Mouse (Mus musculus) layer of hippocampus, postnatal 10 days (tissue): ENCODE results near the gene Rhbdf1. TPM values are rescaled to one million over a fixed set of nuclear protein-coding genes. Genes with fewer than 3 reads are reported as not detected.

Experiments
- DNase-seq, 2 experiments: peaks; one replicate each; pipeline ENCODE4 v3.0.0; 2021; ENCODE audit warnings: low spot score in 2 of 2
- long read RNA-seq: library from polyadenylated mRNA; stranded (forward); transcript quantifications from one replicate; pipeline ENCODE4 v2.0.0, GENCODE M21; 2023
- total RNA-seq, 2 experiments: library from RNA; stranded (reverse); gene quantifications; 2 replicates each; pipeline ENCODE4 v1.2.3; 2021

The Rhbdf1 gene
- total RNA-seq = 10 to 100 TPM; 25.9 to 32.8 TPM
- long read RNA-seq, transcript Rhbdf1-201 (18 exons, 2,946 nt) = major isoform, 15 of 35 reads
- long read RNA-seq, partial matches to known transcripts = 8 of 35 reads
- long read RNA-seq, other reads (novel, unspliced or antisense) = 12 of 35 reads

DNA sequence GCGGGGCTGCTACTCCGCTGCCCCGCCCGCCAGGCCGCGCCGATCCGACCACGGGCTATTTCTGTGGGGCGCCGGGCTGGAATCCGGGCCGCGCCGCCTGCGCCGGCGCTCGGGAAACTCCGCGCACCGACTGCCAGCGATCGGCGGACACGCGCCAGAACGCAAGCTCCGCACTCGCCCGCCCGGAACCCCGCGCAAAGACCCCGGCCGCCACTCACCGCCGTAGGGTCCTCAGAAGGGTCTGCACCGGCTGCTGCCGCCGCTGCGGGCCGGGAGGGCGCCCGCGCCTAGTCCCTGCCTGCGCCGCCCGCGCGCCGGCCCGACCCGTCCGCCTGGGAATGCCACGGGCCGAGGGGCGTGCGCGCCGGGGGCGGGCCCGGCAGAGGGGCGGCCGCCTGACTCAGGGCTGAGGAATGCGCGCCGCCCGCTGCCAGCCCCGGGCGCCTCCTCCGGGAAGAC is at the start of gene Rhbdf1:
Rhbdf1 (minus strand) TSS at position 350 of the 459 bp plus-strand sequence.
- peak in 1 of 2 experiments; percentile 65 for DNase-seq

DNA sequence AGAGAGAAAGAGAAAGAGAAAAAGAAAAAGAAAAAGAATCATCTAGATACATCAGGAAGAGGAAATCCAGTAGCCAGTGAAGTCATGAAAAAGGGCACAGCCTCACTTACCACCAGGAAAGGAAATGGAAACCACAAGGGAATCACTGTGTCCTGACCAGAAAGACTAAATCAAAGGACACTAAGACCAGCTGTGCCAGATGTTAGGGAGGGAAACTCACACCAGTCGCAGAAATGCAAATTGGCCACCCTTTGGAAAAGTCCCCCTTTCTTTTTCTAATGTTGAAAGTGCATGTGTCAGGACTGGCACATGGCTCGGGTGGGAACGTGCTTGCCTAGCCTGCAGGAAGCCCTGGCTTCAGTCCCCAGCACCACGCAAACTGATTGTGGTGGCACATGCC is 49.1 kb upstream of the Rhbdf1 start:
- no peak for DNase-seq

DNA sequence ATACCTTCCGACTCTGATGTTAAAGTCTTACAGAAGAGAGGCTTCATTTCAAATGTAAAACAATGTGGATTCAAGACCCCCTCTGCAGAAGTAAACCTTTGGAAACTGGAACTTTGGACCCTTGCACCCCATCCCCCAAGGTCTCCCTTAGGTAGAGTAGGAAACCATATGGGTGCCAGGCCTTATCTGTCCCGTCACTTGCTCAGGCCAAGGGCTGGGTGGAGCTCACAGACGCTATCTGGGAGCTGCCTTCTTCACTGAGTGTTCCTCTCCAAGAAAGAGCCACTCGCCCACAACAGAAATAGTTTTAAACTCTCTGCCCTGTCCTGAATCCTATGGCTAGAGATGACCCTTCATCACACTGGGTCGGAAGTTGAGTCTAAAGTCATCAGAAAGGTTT is 46.9 kb upstream of the Rhbdf1 start:
- DNase-seq = no peak

DNA sequence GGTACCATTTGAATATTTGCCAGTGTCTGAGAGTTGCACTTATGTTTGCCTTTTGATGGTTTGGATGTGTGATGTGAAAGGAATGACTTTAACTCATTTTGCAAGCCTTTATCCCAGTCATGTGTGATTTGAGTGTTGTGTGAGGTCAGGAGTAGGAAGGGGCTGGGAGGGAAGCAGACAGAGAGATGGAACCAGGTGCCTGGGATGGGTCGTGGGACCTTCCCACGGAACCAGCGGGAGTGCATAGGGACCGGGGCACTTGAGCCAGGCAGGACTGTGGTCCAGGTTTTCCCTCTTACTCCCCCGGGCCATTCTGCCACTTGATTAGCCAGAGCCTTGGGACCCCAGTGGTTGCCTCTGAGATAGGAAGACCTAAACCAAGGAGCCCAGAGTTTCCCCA is 45.9 kb upstream of the Rhbdf1 start:
- no peak for DNase-seq

DNA sequence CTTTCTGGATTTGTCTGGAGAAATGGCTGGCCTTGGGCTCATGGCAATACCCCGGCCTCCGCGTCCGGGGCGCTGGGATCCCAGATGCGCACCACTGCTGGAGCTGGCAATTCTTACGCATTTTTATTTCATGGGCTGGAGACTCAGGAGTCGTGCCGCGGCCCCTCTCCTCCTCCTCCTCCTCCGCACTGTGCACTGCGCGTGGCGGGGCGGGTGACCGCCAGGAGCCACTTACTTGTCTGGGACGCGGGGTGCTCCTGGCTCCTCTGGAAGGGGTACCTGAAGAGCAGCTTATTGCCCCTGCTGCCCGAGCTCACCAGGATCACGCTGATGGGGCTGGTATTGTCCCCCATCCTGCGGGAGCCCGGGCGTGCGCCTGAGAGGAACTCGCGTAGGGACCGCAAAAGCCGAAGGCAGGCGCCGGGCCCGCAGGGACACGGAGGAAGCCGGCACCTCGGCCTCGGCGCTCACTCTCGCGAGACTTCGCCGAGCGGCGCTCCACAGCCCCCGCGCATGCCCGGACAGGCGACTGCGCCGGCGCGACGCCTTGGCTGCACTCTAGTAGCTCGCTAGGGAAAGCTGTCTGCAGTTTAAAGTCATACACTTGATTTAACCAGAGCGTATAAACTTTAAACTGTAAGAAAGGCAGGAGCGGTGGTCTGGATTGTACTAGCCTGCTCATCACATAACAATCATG is 45.2 kb upstream of the Rhbdf1 start, which contains the start of gene Nprl3:
Nprl3 (minus strand) TSS at position 520 of the 697 bp plus-strand sequence.
- DNase-seq = peak; percentile 95 to 97

DNA sequence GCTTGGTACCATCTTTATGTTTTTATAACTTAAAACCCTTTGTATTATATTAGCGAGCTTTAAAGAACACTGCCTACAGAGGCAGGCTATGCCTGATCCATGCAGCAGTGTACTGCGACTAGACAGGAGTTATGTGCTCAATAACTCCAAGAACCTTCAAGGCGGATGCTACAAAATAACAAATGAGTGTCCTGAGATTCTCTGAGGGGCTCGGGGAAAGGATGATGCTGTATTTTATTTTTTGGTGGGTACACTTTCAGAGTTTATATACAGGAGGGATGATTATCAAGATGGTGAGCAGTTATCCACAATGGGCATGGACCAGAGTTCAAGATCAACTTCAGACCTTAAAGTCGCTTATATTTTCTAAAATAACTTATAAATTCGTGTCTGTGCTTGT is 44.7 kb upstream of the Rhbdf1 start:
- no peak for DNase-seq

DNA sequence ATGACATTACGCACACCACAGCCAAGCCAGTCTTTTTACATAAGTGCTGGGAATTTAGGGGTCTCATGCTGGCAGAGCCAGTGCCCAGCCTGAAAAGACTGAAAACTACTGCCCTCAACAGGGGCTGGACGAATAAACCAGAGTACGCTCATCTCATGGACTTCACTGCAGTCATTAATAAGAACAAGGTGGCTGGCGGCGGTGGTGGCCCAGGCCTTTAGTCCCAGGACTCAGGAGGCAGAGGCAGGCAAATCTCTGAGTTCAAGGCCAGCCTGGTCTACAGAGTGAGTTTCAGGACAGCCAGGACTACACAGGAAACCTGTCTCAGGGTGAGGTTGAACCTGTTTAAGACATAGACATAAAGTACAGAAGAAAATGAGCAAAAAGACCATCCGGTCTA is 44.1 kb upstream of the Rhbdf1 start:
- no peak for DNase-seq

DNA sequence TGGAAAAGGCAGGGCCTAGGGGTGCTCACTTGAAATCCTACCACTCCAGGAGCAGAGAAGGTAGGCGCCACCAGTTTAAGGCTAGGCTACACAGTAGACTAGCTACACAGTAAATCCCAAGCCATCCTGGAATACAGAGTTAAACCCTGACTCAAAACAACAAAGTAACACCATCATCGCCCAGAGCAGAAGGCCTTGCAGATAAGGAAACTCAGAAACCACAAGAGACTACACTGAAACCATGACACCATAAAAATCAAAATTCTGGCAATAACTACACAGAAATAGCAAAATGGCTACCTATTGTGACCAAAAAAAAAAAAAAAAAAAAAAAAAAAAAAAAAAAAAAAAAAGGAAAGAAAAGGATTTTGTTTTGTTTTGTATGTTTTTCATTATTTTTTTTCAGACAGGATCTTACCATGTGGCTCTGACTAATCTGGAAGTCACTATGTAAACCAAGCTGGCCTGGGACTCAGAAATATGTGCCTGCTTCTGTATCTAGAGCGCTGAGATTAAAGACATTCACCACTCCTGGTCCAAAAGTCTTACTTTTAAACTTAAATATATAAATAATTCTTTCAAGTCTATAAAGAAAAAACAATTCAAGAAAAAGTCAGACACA is 43.1 kb upstream of the Rhbdf1 start:
- DNase-seq = no peak

DNA sequence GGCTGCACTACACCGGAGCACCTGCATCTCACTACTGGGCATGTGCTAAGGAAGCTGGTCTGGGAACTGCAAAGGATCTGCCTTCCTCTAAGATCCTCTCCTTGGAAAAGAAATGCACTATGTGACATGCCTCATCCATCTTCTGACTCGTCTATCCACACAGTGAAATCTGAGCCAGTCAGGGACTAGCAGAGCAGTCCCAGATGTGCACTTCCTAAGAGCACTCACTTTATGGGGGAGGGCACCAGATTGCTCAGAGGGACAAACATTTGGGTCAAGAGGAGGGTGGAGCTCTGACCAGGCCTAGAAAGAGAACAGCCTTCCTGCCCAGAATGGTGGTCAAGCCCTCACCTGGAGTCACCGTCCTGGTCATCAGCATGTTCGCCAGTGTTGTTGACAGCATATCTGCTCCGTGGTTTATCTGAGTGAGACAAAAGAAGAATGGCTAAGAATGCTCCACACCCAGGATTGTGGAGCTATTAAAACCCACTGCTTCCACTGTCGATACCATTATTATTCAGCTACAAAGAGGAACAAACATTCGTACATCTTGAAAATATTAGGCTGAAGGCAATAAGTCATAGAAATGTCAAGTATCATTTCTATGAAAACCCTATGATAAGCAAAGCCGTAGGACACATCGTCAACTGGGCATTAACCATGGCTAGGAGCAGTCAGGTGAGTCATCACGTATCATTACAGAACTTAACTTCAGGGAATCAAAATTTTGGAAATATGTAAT is 40.7 kb upstream of the Rhbdf1 start:
- DNase-seq = no peak

DNA sequence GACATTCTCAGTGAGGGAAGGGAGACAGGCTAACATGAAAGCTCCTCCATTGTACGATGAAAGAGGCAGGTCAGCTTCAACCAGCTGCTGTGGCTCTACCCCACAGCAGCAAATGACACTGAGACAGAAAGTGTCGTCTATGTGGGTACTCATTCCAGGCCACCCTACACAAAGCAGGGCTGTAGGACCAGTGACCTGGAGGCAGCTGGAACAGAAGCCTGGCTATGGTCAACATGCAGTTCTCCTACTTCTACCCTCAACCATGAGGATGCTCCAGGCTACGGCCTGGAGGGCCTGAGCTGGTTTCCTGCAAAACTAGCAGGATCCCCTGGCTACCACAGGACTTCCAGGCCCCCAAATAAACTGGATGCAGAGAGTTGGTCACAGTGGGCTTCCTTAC is 34.5 kb upstream of the Rhbdf1 start:
- no peak for DNase-seq

DNA sequence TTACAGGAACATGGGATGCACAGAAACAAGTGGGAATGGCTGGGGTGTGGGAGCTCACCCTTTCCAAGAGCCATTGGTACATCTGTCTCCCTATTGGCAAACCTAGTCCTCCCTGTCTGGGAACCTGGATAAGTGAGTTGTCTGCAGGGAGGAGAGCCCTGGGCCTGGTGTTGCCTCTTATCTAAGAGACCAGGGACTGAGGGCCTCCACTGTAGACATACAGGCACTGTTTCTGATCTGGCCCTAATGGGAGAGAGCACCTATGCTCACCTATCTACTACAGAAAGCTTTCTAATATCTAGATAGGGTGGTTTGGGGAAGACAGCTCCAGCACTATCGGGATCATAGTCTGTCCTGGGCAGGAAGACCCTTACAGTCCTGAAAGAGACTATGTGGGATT is 34.0 kb upstream of the Rhbdf1 start:
- no peak for DNase-seq

DNA sequence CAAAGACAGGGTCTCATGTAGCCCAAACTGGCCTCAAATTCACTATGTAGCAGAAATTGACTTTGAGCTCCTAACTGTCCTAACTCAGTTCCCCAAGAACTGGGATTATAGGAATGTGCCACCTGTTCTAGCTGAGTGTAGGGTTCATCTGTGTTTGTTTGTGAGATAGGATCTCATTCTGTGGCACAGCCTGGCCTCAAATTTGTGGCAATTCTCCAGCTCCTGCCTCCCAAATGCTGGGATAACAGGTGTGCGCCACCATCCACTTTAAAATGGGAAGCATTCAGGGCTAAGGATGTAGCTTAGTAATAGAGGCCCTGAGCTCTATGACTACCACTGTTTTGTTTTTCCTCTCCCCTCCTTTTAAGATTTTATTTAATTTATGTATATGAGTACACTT is 31.0 kb upstream of the Rhbdf1 start:
- no peak for DNase-seq

DNA sequence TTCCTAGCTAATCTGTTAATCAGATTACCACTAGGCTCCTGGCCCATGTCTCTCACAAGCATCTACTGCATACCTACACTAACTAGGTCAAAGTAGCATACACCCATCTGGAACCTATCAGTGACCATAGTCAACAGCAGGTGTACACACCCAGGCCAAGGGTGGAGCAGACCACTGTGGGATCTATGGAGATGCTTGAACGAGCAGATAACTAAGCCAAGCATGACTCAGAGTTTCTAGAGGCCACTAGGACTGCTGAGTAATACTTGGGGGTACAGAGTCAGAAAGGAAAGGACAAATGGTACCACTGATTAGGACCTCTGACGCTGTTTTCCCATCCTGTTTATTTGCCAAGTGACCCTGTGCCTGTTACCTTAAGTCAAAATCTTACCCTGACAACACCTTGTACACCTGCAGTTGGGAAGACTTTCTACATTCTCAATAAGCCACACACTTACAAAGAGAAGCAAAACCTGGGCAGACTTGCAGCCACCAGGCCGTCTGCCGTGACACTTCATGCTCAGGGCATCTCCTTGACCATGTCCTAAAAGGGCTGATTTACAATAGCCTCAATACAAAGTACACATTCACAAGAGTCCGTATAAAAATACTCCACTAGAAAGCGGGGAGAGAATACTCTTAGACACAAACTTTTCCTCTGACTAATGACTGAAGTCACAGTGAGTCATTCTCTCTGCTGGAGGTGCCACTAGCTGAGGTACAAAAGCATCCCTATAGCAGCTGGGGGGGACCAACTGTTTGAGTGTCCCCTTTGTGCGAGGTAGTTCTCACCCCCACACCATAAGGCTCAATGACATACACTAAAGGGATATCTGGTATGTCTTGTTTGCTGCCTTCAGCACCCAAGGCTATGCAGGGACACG is 29.0 kb upstream of the Rhbdf1 start:
- no peak for DNase-seq

DNA sequence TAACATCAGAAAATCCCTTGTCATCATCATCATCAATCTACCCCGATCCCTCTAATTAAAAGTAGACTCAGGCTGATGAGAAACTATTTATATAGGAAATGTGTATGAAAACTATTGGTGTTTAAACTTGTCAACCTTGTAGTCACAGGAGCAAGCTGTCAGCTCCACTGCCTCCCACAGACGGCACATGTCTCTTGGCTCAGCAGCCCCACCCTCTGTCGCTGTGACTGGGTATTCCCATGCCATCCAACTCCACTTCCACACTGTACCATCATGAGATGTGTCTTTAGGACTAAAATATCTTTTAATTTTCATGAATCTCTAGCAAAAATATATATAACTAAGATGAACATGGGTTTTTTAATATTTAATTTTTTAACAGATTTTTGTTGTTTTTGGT is 26.2 kb upstream of the Rhbdf1 start:
- no peak for DNase-seq

DNA sequence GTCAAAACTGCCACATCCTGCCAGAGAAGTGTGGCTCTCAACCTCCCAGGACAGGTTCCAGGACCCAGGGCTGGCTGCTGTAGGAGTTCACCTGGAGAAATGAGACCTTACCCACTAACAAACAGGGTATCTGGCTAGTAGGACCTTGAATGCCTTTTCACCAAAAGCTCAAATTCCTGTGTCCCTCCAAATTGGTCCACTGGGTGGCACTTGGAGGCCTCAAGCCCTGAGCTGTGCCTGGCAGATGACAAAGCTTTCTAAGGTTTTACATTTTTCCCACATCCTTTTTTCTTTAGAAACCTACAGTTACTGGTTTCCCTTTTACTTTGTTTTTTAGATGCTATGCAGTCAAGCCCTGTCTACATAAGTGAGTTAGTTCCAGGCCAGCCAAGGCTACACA is 25.0 kb upstream of the Rhbdf1 start:
- DNase-seq = peak in 1 of 2 experiments; percentile 20

DNA sequence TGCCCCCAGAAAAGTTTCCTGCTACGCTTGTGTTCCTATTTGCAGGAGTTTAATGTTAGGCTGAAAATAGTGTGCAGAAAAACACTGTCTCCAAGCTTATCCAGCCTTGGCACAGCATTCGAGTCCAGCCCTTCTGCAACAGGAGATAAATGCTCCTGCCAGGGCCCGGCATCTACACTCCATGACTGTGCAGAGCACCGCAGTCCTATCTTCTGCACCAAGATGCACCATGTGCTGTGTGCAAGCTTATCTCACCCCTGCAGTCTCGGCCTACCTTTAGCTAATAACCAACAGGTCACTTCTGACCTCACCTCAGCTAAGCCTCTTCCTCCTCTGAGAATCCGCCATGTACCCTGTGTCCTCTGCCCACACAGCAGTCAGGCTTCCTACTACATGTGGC is 23.5 kb upstream of the Rhbdf1 start:
- no peak for DNase-seq

DNA sequence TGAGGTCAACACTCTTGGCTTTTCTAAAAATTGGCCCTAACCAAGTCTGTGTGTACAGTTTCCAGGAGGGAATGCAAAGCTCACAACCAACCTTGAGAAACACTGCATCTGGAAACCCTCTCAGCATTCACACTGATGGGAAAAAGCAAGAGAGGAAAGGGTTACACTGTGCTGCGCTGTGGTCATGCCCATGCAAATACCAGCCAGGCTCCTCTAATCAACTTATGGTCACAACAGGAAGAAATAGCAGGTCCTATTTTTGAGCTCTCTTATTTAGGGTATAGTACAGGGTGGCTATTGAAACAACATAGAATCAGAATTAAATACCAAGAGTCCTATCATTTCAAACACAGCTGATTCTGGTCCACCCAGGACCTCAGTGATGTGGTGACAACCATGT is 22.5 kb upstream of the Rhbdf1 start:
- DNase-seq = no peak

DNA sequence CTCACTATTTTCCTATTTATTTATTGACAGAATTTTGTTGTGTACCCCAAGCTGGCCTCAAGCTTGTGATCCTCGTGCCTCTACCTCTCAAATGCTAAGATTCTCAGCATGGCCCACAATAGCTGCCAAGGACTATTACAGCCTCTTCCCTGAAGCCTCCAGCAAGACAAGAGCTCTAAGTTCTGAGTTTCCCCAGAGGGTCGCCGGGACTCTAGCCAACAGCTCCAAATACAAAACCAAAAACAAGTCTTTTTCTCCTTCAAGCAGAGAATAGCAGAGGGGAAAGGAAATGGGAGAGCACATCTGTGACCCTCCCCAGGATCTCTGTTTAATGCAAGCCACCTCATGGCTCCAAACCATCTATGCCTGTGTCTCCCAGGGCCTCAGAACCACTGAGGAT is 22.0 kb upstream of the Rhbdf1 start:
- no peak for DNase-seq

DNA sequence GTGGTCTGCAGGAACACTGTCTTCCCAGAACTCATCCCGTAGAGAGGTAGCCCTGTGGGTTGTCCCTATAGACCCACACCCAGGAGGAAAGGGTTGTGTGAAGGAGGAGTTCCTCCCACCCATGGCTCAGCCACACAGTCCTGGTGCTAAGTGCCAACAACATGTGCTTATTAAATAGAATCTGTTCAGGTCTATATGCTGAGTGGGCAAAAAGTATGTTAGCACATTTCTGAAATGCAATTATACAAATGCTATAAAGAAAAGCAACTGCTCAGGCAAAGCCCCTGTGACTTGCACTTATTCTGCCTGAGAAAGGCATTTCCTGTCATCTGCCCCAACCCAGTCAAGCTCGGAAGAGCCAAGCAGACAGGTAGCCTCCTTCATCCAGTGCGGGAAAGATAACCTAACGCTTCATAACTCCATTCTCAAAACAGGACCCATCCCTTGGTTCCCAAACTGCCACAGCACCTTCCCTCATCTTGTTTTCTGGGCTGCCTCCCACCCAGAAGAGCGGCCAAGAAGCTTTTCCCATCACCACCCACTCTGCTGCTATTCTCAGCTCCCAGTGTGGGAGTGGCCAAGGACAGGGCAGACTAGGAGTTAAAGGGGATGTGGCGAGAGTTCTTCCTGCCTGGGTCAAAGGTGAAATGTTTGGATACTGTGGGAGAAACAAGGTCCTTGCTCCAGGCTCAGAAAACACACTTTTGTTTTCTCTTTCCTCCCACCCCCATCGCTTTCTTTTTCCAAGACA is 21.3 kb upstream of the Rhbdf1 start:
- DNase-seq = no peak

DNA sequence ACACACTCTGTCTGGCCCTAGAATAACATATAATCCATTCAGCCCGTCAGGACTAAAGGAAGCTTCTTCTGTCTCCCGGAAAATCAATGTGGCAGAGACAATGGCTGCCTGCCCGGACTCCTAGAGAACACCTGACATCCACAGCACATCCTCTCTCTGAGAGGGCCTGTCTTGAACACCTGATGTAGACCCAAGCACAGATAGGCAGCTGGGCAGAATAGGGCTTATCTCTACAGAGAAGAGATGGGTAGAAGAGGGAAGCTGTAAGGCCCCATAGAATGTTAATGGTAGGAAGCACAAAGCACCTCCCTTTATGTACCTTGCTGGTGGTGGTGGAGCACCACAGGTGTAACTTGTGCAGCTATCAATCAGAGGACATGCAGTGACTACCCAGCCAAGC is 20.1 kb upstream of the Rhbdf1 start:
- DNase-seq = no peak
